Mouse (Mus musculus) intestine, embryonic 16.5 days (tissue): Measurements from ENCODE around the gene Rab27a. TPM values are rescaled to one million over a fixed set of nuclear protein-coding genes. Genes with fewer than 3 reads are reported as not detected.
A peak's percentile ranks its signal among the peaks of the same experiment; 100 is the strongest.

Experiments used
- ATAC-seq: fragments of 200-750 bp; cut with Nextera tagmentation; 2 replicates; pipeline ENCODE4 v1.8.0; 2017; ENCODE audit warnings: moderate TSS enrichment, moderate library complexity
- H3K27ac ChIP-seq: fragments of 300-500 bp; sonication (generic); 2 replicates; pipeline ENCODE4 v1.5.1; 2014; ENCODE audit warnings: mild to moderate bottlenecking, low read length
- H3K27me3 ChIP-seq: fragments of 300-500 bp; sonication (generic); replicated peaks from 2 replicates; pipeline ENCODE4 v1.6.1; 2014; ENCODE audit warnings: low read length, control low read depth, mixed read lengths; ENCODE audit not compliant: control insufficient read depth, insufficient read depth
- H3K36me3 ChIP-seq: fragments of 300-500 bp; sonication (generic); 2 replicates; pipeline ENCODE4 v1.6.1; 2014; ENCODE audit warnings: low read length, control low read depth; ENCODE audit not compliant: control insufficient read depth, insufficient read depth
- H3K4me1 ChIP-seq: fragments of 300-500 bp; sonication (generic); 2 replicates; pipeline ENCODE4 v1.6.1; 2014; ENCODE audit warnings: low read length, control low read depth, mixed read lengths; ENCODE audit not compliant: control insufficient read depth, insufficient read depth
- H3K4me2 ChIP-seq: fragments of 300-500 bp; sonication (generic); 2 replicates; pipeline ENCODE4 v1.6.1; 2014; ENCODE audit warnings: low read depth, low read length, control low read depth
- H3K4me3 ChIP-seq: fragments of 300-500 bp; sonication (generic); 2 replicates; pipeline ENCODE4 v1.5.1; 2014; ENCODE audit warnings: mild to moderate bottlenecking, low read length
- H3K9ac ChIP-seq: fragments of 300-500 bp; sonication (generic); 2 replicates; pipeline ENCODE4 v1.6.1; 2014; ENCODE audit warnings: low read depth, low read length
- H3K9me3 ChIP-seq: fragments of 300-500 bp; sonication (generic); 2 replicates; pipeline ENCODE4 v1.6.1; 2016; ENCODE audit warnings: low read length, control low read depth; ENCODE audit not compliant: control insufficient read depth
- WGBS: fragments of 180-500 bp; shearing (Covaris S2); extraction: QIAGEN DNeasy Blood & Tissue Kit; methylation state at CpG from one replicate; pipeline ENCODE4 v1.1.7; 2014; 5-methylcytosine and 5-hydroxymethylcytosine counted together
- polyA plus RNA-seq: library from polyadenylated mRNA; unstranded; fragments of >200 nt; fragmentation: Nextera tagmentation; extraction: Ambion mirVana; gene quantifications from 2 replicates; pipeline ENCODE4 v1.2.1, GENCODE M21; 2015

The Rab27a gene
- polyA plus RNA-seq, 1 experiment from 2014 or later: 9.0 TPM

DNA sequence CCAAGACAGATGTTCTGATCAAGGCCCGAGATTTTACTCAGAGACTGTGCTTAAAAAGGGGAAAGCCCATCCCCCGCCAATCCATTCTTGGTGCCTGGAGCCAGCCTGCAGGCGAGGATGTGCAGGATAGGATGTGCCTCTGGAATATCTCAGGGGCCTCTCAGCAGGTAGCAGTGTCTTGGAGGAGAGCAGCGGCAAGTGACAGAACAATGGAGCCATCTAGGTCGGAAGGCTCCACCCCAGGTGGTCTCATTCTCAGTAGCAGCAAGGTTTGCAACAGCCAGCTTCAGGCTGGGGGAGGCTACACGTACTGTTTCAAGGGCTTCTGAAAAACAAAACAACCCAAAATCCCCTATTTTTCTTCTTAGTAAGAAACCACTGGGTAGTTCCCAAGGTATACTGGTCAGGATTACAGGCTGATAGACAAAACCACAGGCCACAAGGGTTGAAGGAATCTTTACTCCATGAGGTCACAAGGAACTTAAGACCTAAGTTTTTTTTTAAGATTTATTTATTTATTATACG lies 35.2 kb downstream of the Rab27a start:
- H3K27ac ChIP-seq: no peak overlapping the region
- H3K4me3 ChIP-seq: no peak overlapping the region
- H3K9me3 ChIP-seq: no peaks in the 10 kb centered on the region
- no peaks in the 10 kb centered on the region for H3K27me3 ChIP-seq
- no peak for ATAC-seq
- no peak overlapping the region for H3K9ac ChIP-seq
- 50% methylated on average over 7 of the region's 7 CpGs for WGBS
- no peaks in the 10 kb centered on the region for H3K4me1 ChIP-seq
- no peaks in the 10 kb centered on the region for H3K36me3 ChIP-seq
- no peak overlapping the region for H3K4me2 ChIP-seq

DNA sequence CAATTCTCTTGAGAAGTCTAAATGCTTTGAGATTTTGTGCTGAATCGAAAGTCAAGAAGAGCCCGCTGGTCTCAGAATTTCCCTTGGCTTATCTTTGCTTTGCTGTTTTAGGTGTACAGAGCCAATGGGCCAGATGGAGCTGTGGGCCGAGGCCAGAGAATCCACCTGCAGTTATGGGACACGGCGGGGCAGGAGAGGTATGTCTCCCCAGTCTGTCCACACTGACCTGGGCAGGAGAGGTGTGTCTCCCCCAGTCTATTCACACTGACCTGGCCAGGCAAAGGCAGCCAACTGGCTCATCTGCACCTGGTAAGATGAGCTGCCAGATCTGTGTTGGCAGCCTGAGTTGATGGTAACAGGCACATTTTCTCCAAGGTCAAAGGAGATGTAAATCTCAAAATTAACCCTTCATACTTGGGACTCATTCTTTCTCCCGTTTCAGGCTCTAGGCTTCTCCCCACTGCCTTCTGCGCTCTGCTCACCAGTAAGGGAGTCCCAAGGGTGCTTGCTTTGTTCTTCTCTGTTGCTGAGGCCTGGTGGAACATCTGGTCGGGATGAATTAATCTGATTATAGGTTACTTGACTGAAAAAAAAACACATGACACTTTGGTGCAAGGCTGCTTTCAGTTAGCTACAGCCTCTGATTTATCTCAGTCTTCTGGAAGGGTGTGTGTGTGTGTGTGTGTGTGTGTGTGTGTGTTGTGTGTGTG lies 37.8 kb downstream of the Rab27a start:
- H3K9me3 ChIP-seq: no peaks in the 10 kb centered on the region
- no peak overlapping the region for H3K4me3 ChIP-seq
- no peaks in the 10 kb centered on the region for H3K36me3 ChIP-seq
- H3K4me1 ChIP-seq: no peaks in the 10 kb centered on the region
- no peak overlapping the region for H3K4me2 ChIP-seq
- no peak for ATAC-seq
- no peak overlapping the region for H3K9ac ChIP-seq
- no peaks in the 10 kb centered on the region for H3K27me3 ChIP-seq
- no peak overlapping the region for H3K27ac ChIP-seq
- WGBS: 80% methylated on average over 8 of the region's 8 CpGs

DNA sequence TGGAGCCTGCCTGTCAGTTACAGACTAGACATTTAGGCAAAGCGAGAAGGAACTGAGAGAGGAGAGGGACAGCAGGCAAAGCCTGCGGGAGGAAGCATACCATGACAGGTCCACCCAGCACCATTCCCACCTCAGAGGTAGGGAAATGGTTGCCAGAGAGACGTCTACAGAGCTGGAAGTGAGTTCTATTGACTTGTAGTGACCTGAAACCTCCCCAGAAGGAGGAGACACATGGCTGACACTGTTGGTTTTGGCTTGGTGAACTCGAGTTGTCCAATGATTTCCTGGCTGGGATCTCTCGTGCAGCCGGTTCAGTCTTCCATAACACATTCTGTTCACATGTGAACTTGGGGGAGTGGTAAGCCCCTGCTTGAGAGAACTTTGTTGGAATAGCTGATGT lies 39.3 kb downstream of the Rab27a start:
- Histone ChIP-seq H3K27me3 (no peaks in the 10 kb centered on the region), H3K36me3 (no peaks in the 10 kb centered on the region), H3K4me3 (no peak overlapping the region), H3K9me3 (no peaks in the 10 kb centered on the region), H3K4me2 (no peak overlapping the region), H3K4me1 (no peaks in the 10 kb centered on the region), H3K27ac (no peak overlapping the region), H3K9ac (no peak overlapping the region)
- ATAC-seq: no peak
- 77% methylated on average over 6 of the region's 6 CpGs for WGBS

DNA sequence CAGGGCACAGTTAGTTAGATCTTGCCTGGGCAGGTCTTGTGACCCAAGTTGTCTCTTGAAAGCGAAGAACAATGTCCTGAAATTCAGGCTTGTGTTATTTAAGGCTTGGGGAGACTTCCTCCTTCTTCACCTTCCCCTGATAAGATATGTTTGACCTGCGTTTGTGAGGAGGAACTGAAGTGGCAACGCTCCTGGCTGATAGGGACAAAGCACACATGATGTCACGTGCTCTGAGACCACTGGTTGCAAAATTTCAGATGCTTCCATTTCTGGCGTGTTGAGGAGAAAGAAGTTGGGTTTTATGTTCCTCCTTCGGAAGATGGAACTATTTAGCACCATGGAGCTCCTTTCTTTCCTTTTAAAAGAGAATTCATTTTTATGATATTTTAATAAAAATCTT lies 41.2 kb downstream of the Rab27a start:
- no peak for ATAC-seq
- 69% methylated on average over 6 of the region's 6 CpGs for WGBS

DNA sequence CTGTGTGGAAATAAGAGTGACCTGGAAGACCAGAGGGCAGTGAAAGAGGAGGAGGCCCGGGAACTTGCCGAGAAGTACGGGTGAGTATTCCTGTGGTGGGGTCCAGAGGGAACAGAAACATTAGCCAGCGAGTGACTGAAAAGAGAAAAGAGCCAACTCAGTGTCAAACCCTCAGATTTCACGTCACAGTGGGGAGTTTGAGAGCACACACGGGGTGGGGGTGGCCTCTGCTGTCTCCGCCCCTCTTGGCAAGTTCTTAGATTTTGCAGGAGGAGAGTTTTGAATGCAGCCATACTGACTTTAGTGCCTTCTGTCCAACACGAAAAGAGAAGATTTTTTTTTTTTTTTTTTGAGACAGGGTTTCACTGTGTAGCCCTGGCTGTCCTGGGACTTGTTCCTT lies 42.5 kb downstream of the Rab27a start:
- WGBS: 59% methylated on average over 8 of the region's 8 CpGs
- H3K4me1 ChIP-seq: 0 out of 2 replicates have a peak, but pooled peaks cover 3% of the 10 kb centered on the region
- H3K27ac ChIP-seq: no peak overlapping the region
- no peak for ATAC-seq
- no peak overlapping the region for H3K9ac ChIP-seq
- H3K9me3 ChIP-seq: no peaks in the 10 kb centered on the region
- no peaks in the 10 kb centered on the region for H3K27me3 ChIP-seq
- H3K4me2 ChIP-seq: no peak overlapping the region
- H3K4me3 ChIP-seq: no peak overlapping the region
- no peaks in the 10 kb centered on the region for H3K36me3 ChIP-seq

More for the DNA sequence above, 41.2 kb downstream of the Rab27a start:
- no peaks in the 10 kb centered on the region for H3K9me3 ChIP-seq
- no peaks in the 10 kb centered on the region for H3K36me3 ChIP-seq
- H3K4me1 ChIP-seq: 0 out of 2 replicates have a peak, but pooled peaks cover 3% of the 10 kb centered on the region
- no peak overlapping the region for H3K4me2 ChIP-seq
- no peaks in the 10 kb centered on the region for H3K27me3 ChIP-seq
- H3K4me3 ChIP-seq: no peak overlapping the region
- no peak overlapping the region for H3K27ac ChIP-seq
- H3K9ac ChIP-seq: no peak overlapping the region

DNA sequence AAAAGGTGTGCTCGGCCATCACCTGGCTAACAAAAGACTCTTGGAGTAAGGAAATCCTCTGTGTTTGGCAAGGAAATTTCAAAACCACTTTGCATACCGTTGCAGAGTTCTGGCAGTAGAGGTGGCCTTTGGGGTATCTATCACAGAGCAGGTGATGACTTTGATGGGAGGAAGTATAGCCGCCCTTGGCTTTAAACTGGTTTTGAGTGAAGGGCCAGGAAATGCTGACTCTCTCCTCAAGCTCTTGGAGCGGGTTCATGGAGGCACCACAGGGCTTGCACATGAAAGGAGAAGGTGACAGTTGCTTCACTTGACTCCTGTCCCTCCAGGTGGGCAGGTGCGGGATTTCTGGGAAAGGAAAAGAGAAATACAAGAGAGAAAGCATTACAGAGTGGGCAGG lies 42.9 kb downstream of the Rab27a start:
- Histone ChIP-seq H3K4me2 (no peak overlapping the region), H3K27ac (no peak overlapping the region), H3K4me1 (0 out of 2 replicates have a peak, but pooled peaks cover 3% of the 10 kb centered on the region), H3K36me3 (no peaks in the 10 kb centered on the region), H3K9me3 (no peaks in the 10 kb centered on the region), H3K27me3 (no peaks in the 10 kb centered on the region), H3K4me3 (no peak overlapping the region), H3K9ac (no peak overlapping the region)
- no peak for ATAC-seq
- WGBS: 73% methylated on average over 5 of the region's 5 CpGs

DNA sequence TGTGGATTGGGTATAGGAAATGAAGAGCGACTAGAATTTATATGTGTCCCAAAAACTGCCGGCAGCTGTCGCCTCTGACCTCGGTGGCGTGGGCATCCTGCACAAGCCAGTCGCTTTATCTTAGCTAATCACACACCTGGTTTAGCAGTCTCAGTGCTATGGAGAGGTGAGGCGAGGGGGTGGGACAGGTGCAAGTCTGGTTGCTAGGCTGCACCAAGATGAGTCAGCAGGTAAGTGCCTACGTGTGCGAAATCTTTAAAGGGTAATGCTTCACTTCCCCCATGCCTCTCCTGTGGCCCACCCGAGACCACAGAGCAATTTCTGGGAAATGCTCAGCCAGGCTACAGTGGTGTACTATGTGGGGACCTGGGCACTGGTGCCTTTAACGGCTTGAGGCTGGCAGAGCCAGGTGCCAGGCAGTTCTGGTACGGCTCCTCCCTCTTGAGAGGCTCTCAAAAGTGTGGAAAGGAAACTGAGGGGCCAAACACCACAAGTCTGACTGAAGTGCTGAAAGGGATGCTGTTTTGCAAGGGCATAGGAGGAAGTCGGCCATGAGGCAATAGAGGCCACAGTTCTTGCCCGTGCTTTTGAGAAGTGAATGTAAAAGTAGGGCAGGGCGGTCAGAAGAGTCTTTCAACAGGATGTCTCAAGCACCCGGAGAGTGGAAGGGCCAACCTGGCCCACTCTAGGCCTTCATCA lies 44.7 kb downstream of the Rab27a start:
- Histone ChIP-seq H3K4me3 (no peak overlapping the region), H3K36me3 (no peaks in the 10 kb centered on the region), H3K4me1 (0 out of 2 replicates have a peak, but pooled peaks cover 3% of the 10 kb centered on the region), H3K9me3 (no peaks in the 10 kb centered on the region), H3K4me2 (no peak overlapping the region), H3K9ac (no peak overlapping the region), H3K27me3 (no peaks in the 10 kb centered on the region), H3K27ac (no peak overlapping the region)
- 62% methylated on average over 16 of the region's 16 CpGs for WGBS
- peak; percentile 73; the same call in 1 of the 2 replicates for ATAC-seq

DNA sequence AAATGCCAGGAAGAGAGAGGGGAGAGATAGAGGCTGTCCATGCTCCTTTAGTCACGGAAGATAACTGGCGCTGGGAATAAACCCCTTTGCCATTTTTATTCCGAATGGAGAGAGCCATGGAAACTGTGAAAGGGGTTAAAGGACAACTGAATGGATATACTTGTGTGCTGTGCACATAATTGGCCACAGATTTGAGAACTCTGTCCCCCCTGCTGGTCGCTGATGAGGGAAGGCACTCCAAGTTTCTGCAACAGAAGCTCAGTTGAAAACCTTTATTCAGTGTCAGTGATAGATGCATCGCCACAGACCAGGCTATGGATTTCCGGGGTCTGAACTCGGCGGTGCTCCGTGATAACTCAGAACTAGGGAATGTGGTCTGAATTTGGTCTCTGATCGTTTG lies 45.5 kb downstream of the Rab27a start:
- H3K27ac ChIP-seq: no peak overlapping the region
- H3K27me3 ChIP-seq: no peaks in the 10 kb centered on the region
- no peak overlapping the region for H3K4me2 ChIP-seq
- H3K36me3 ChIP-seq: no peaks in the 10 kb centered on the region
- 0 out of 2 replicates have a peak, but pooled peaks cover 3% of the 10 kb centered on the region for H3K4me1 ChIP-seq
- H3K4me3 ChIP-seq: no peak overlapping the region
- 81% methylated on average over 10 of the region's 10 CpGs for WGBS
- H3K9ac ChIP-seq: no peak overlapping the region
- no peak for ATAC-seq
- no peaks in the 10 kb centered on the region for H3K9me3 ChIP-seq

DNA sequence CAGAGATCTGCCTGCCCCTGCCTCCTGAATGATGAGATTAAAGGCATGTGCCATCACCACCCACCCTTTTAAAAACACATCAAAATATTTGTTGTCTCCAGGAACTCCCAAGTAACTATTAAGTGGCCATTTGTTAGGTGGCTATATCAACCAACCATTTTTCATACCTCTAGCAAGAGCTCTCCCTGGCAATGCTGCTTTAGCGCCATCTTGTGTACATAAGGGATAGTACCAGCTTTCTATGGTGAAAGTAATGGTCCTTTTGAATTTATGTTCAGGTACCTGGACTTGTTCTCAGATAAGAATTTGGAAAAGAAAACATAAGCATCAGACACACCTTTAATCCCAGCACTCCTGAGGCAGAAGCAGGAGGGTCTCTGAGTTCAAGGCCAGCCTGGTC lies 47.1 kb downstream of the Rab27a start:
- no peak overlapping the region for H3K4me3 ChIP-seq
- no peak overlapping the region for H3K9ac ChIP-seq
- H3K9me3 ChIP-seq: no peaks in the 10 kb centered on the region
- no peak for ATAC-seq
- H3K4me1 ChIP-seq: 0 out of 2 replicates have a peak, but pooled peaks cover 3% of the 10 kb centered on the region
- H3K4me2 ChIP-seq: no peak overlapping the region
- H3K36me3 ChIP-seq: no peaks in the 10 kb centered on the region
- no peaks in the 10 kb centered on the region for H3K27me3 ChIP-seq
- no peak overlapping the region for H3K27ac ChIP-seq
- WGBS: 0% methylated on average over 1 of the region's 1 CpGs
